Mouse (Mus musculus) heart, embryonic 12.5 days (tissue): ENCODE measurements around the gene BC117090. TPM values are rescaled to one million over a fixed set of nuclear protein-coding genes. Genes with fewer than 3 reads are reported as not detected.
"Not testable (repeated sequence)": the region's sequence is repeated elsewhere in the genome, so short reads cannot be mapped to it uniquely, and the experiment has no call there.

Experiments used
- ATAC-seq: fragments of 200-750 bp; cut with Nextera tagmentation; 2 replicates; pipeline ENCODE4 v1.8.0; 2017; ENCODE audit warnings: moderate TSS enrichment, moderate library complexity; ENCODE audit not compliant: insufficient number of reproducible peaks, low FRiP score
- H3K27ac ChIP-seq: fragments of 300-500 bp; sonication (generic); 2 replicates; pipeline ENCODE4 v1.5.1; 2016; ENCODE audit warnings: mild to moderate bottlenecking, moderate library complexity; ENCODE audit not compliant: poor library complexity, severe bottlenecking
- H3K27me3 ChIP-seq: fragments of 300-500 bp; sonication (generic); replicated peaks from 2 replicates; pipeline ENCODE4 v1.6.1; 2016; ENCODE audit warnings: mild to moderate bottlenecking, moderate library complexity
- H3K36me3 ChIP-seq: fragments of 300-500 bp; sonication (generic); 2 replicates; pipeline ENCODE4 v1.6.1; 2016; ENCODE audit warnings: mild to moderate bottlenecking, moderate library complexity
- H3K4me1 ChIP-seq: fragments of 300-500 bp; sonication (generic); replicated peaks from 2 replicates; pipeline ENCODE4 v1.6.1; 2016; ENCODE audit warnings: mild to moderate bottlenecking
- H3K4me2 ChIP-seq: fragments of 300-500 bp; sonication (generic); 2 replicates; pipeline ENCODE4 v1.6.1; 2016; ENCODE audit warnings: mild to moderate bottlenecking, moderate library complexity
- H3K4me3 ChIP-seq: fragments of 300-500 bp; sonication (generic); 2 replicates; pipeline ENCODE4 v1.5.1; 2016; ENCODE audit warnings: mild to moderate bottlenecking
- H3K9ac ChIP-seq: fragments of 300-500 bp; sonication (generic); 2 replicates; pipeline ENCODE4 v1.6.1; 2016; ENCODE audit warnings: mild to moderate bottlenecking, moderate library complexity
- H3K9me3 ChIP-seq: fragments of 300-500 bp; sonication (generic); replicated peaks from 2 replicates; pipeline ENCODE4 v1.6.1; 2016; ENCODE audit warnings: mild to moderate bottlenecking, moderate library complexity
- WGBS: fragments of 180-500 bp; shearing (Covaris S2); methylation state at CpG from one replicate; pipeline ENCODE4 v1.1.7; 2016; 5-methylcytosine and 5-hydroxymethylcytosine counted together
- polyA plus RNA-seq: library from polyadenylated mRNA; unstranded; fragments of >200 nt; fragmentation: Nextera tagmentation; extraction: Ambion mirVana; gene quantifications from 2 replicates; pipeline ENCODE4 v1.2.1, GENCODE M21; 2016

BC117090 gene
- not detected in 2 replicates for polyA plus RNA-seq

- no peak within 1 kb of the TSS for H3K9ac ChIP-seq
- H3K4me3 ChIP-seq: no peak within 1 kb of the TSS
- H3K9me3 ChIP-seq: no peaks in the 10 kb centered on the region
- H3K4me2 ChIP-seq: no peak within 1 kb of the TSS
- no peak within 1 kb of the TSS for H3K27ac ChIP-seq
- no peak for ATAC-seq
- H3K36me3 ChIP-seq: no peaks in the 10 kb centered on the region
- no peaks in the 10 kb centered on the region for H3K27me3 ChIP-seq
- H3K4me1 ChIP-seq: no peaks in the 10 kb centered on the region
- 66% methylated on average over 3 of the region's 3 CpGs for WGBS
These were observed at the start of gene BC117090 for GRCm38 (mm10) chr16:36334232-36334631. TSS of gene BC117090 (minus strand) at chr16:36334332.

GRCm38 (mm10) chr16:36367648-36368047 is 33.5 kb upstream of the BC117090 start, which contains the start of gene BC100530:
TSS of gene BC100530 (minus strand) at chr16:36367748.
- H3K9ac ChIP-seq, H3K4me3 ChIP-seq, H3K27me3 ChIP-seq, H3K4me2 ChIP-seq, H3K9me3 ChIP-seq, H3K4me1 ChIP-seq, H3K27ac ChIP-seq, H3K36me3 ChIP-seq, ATAC-seq: not testable (repeated sequence)
- 80% methylated on average over 3 of the region's 3 CpGs for WGBS

GRCm38 (mm10) chr16:36337171-36337570 is 3.0 kb upstream of the BC117090 start:
- H3K27ac ChIP-seq: no peak overlapping the region
- no peak for ATAC-seq
- no peak overlapping the region for H3K4me2 ChIP-seq
- H3K9ac ChIP-seq: no peak overlapping the region
- H3K4me1 ChIP-seq: no peaks in the 10 kb centered on the region
- H3K9me3 ChIP-seq: no peaks in the 10 kb centered on the region
- 53% methylated on average over 2 of the region's 2 CpGs for WGBS
- H3K4me3 ChIP-seq: no peak overlapping the region
- H3K27me3 ChIP-seq: no peaks in the 10 kb centered on the region
- no peaks in the 10 kb centered on the region for H3K36me3 ChIP-seq

- H3K4me1 ChIP-seq: no peaks in the 10 kb centered on the region
- no peaks in the 10 kb centered on the region for H3K36me3 ChIP-seq
- no peak for ATAC-seq
- no peaks in the 10 kb centered on the region for H3K9me3 ChIP-seq
- H3K4me3 ChIP-seq: no peak overlapping the region
- H3K27me3 ChIP-seq: no peaks in the 10 kb centered on the region
- H3K9ac ChIP-seq: no peak overlapping the region
- no peak overlapping the region for H3K4me2 ChIP-seq
- no peak overlapping the region for H3K27ac ChIP-seq
These were observed 14.8 kb downstream of the BC117090 start for GRCm38 (mm10) chr16:36319286-36319685.

GRCm38 (mm10) chr16:36316111-36316510 is 18.0 kb downstream of the BC117090 start:
- not testable (repeated sequence) for H3K4me1 ChIP-seq, H3K9me3 ChIP-seq, H3K27ac ChIP-seq, H3K4me2 ChIP-seq, H3K27me3 ChIP-seq, ATAC-seq, H3K9ac ChIP-seq, H3K4me3 ChIP-seq, H3K36me3 ChIP-seq
- 84% methylated on average over 6 of the region's 6 CpGs for WGBS

- Histone ChIP-seq H3K27ac (no peak overlapping the region), H3K9me3 (no peaks in the 10 kb centered on the region), H3K36me3 (no peaks in the 10 kb centered on the region), H3K4me1 (no peaks in the 10 kb centered on the region), H3K9ac (no peak overlapping the region), H3K27me3 (no peaks in the 10 kb centered on the region), H3K4me3 (no peak overlapping the region), H3K4me2 (no peak overlapping the region)
- WGBS: 61% methylated on average over 4 of the region's 4 CpGs
- no peak for ATAC-seq
These were observed 26.5 kb downstream of the BC117090 start for GRCm38 (mm10) chr16:36307631-36308030.

DNA sequence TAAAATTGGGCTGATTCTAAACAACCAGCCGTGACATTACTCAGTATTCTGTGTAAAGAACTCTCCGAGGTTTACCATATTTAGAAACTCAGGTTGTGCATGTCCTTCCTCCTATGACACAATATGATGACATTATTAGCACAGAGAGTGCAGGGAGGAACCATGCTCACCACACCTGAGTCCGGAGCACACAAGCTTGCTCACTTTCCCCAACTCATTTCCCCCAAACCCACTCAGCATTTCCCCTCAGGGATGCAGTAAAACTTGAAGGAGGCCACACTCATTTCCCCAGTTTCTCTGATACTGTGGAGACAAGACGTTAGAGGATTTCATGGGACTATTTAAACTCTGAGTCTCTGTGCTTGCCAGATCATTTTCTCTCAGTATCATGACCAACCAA is 45.0 kb downstream of the BC117090 start:
- no peak overlapping the region for H3K27ac ChIP-seq
- no peaks in the 10 kb centered on the region for H3K27me3 ChIP-seq
- H3K4me2 ChIP-seq: no peak overlapping the region
- H3K4me1 ChIP-seq: no peaks in the 10 kb centered on the region
- no peaks in the 10 kb centered on the region for H3K36me3 ChIP-seq
- H3K4me3 ChIP-seq: no peak overlapping the region
- H3K9ac ChIP-seq: no peak overlapping the region
- WGBS: 72% methylated on average over 4 of the region's 4 CpGs
- ATAC-seq: no peak
- H3K9me3 ChIP-seq: no peaks in the 10 kb centered on the region

DNA sequence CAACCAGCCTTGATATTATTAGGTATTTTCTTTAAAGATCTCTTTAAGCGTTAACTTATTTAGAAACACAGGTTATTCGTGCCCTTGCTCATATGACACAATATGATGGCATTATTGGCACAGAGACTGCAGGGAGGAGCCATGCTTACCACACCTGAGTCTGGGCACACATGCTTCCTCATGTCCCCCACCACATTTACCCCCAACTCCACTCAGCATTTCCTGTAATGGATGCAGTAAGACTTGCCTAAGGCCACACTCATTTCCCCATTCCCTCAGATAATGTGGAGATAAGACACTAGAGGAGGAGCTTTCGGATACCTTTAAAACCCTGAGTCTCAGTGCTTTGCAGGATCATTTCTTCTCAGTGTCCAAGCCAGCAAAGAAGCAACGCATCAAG is 57.3 kb downstream of the BC117090 start, which contains the start of gene Stfa1:
Stfa1 (plus strand) TSS at position 156 of the 400 bp plus-strand sequence.
- not testable (repeated sequence) for H3K27ac ChIP-seq, H3K4me1 ChIP-seq, H3K36me3 ChIP-seq, H3K27me3 ChIP-seq, H3K4me3 ChIP-seq, H3K4me2 ChIP-seq, H3K9ac ChIP-seq, ATAC-seq, H3K9me3 ChIP-seq
- 75% methylated on average over 4 of the region's 4 CpGs for WGBS

Other genes starting within 250 kb of the BC117090 start
- 0.17 TPM in 1 of 2 replicates, not detected in the other for gene Csta1, start 203.1 kb downstream of the BC117090 start, polyA plus RNA-seq
- not detected in 2 replicates for gene Stfa2l1, start 177.5 kb downstream of the BC117090 start, polyA plus RNA-seq
- gene Gm5483, start 150.1 kb downstream of the BC117090 start, polyA plus RNA-seq: 1.2 TPM in 1 of 2 replicates, not detected in the other
- not detected in 2 replicates for gene Gm5416, start 123.9 kb downstream of the BC117090 start, polyA plus RNA-seq
- gene 2010005H15Rik, start 112.9 kb downstream of the BC117090 start, polyA plus RNA-seq: not detected in 2 replicates
- gene Stfa1, start 57.4 kb downstream of the BC117090 start, polyA plus RNA-seq: 2.6 TPM in 1 of 2 replicates, not detected in the other
- gene BC100530, start 33.4 kb upstream of the BC117090 start, polyA plus RNA-seq: 0.67 and 3.1 TPM in 2 replicates
- not detected in 2 replicates for gene Stfa2, start 74.1 kb upstream of the BC117090 start, polyA plus RNA-seq
- gene Stfa3, start 121.1 kb upstream of the BC117090 start, polyA plus RNA-seq: not detected in 2 replicates
- 0.04 and 0.24 TPM in 2 replicates for gene Casr, start 227.8 kb upstream of the BC117090 start, polyA plus RNA-seq